Mouse (Mus musculus): ENCODE measurements around the gene Pdzrn3. TPM values are rescaled to one million over a fixed set of nuclear protein-coding genes. Genes with fewer than 3 reads are reported as not detected.

Gene Pdzrn3
- polyA plus RNA-seq, 1 experiment from 2014 or later = 16.5 TPM

GRCm38 (mm10) chr6:101354887-101355286, 22.8 kb downstream of the Pdzrn3 start:
- WGBS = 21% methylated on average over 1 of the region's 1 CpGs
- no peaks in the 10 kb centered on the region for H3K27me3 ChIP-seq (ENCODE audit: control insufficient read depth, insufficient read depth, low read length)
- H3K4me3 ChIP-seq (ENCODE audit: control insufficient read depth in 1 of 2, insufficient read depth in 1 of 2, low read depth in 1 of 2, low read length in 2 of 2) = 0 out of 4 replicates have a peak overlapping the region, but pooled peaks of 1 of the 2 experiments have one; percentile 7
- H3K27ac ChIP-seq (replicated peaks in 1 of 2; ENCODE audit: control insufficient read depth in 1 of 2, insufficient read depth in 1 of 2, low read depth in 2 of 2, low read length in 2 of 2) = peak overlapping the region; percentile 84 to 92
- peaks cover 6% of the 10 kb centered on the region; the same call in 1 of the 2 replicates for H3K36me3 ChIP-seq (ENCODE audit: control insufficient read depth, insufficient read depth, low read length)
- no peak for ATAC-seq (ENCODE audit: insufficient number of reproducible peaks, insufficient read depth, low FRiP score, low read depth)
- H3K4me2 ChIP-seq (ENCODE audit: low read length) = peak overlapping the region; percentile 47
- H3K9me3 ChIP-seq (ENCODE audit: control insufficient read depth, low read length) = no peaks in the 10 kb centered on the region
- H3K9ac ChIP-seq (ENCODE audit: low read length) = no peak overlapping the region
- peaks cover 30 to 77% of the 10 kb centered on the region in 2 experiments for H3K4me1 ChIP-seq (ENCODE audit: control insufficient read depth in 2 of 2, insufficient read depth in 2 of 2, low read length in 2 of 2)

GRCm38 (mm10) chr6:101354230-101354881, 23.3 kb downstream of the Pdzrn3 start:
- Histone ChIP-seq H3K9ac (ENCODE audit: low read length) (no peak overlapping the region), H3K27me3 (ENCODE audit: control insufficient read depth, insufficient read depth, low read length) (no peaks in the 10 kb centered on the region), H3K4me3 (ENCODE audit: control insufficient read depth in 1 of 2, insufficient read depth in 1 of 2, low read depth in 1 of 2, low read length in 2 of 2) (0 out of 4 replicates have a peak overlapping the region, but pooled peaks of 1 of the 2 experiments have one; percentile 7), H3K9me3 (ENCODE audit: control insufficient read depth, low read length) (no peaks in the 10 kb centered on the region), H3K4me2 (ENCODE audit: low read length) (peak overlapping the region; percentile 47), H3K36me3 (ENCODE audit: control insufficient read depth, insufficient read depth, low read length) (peaks cover 6% of the 10 kb centered on the region; the same call in 1 of the 2 replicates), H3K4me1 (ENCODE audit: control insufficient read depth in 2 of 2, insufficient read depth in 2 of 2, low read length in 2 of 2) (peaks cover 27 to 75% of the 10 kb centered on the region in 2 experiments), H3K27ac (replicated peaks in 1 of 2; ENCODE audit: control insufficient read depth in 1 of 2, insufficient read depth in 1 of 2, low read depth in 2 of 2, low read length in 2 of 2) (peak overlapping the region; percentile 84 to 92)
- peak; percentile 58; the same call in 1 of the 2 replicates for ATAC-seq (ENCODE audit: insufficient number of reproducible peaks, insufficient read depth, low FRiP score, low read depth)
- WGBS = 13% methylated on average over 8 of the region's 8 CpGs

GRCm38 (mm10) chr6:101353701-101354100, 24.0 kb downstream of the Pdzrn3 start:
- Histone ChIP-seq H3K9me3 (ENCODE audit: control insufficient read depth, low read length) (no peaks in the 10 kb centered on the region), H3K36me3 (ENCODE audit: control insufficient read depth, insufficient read depth, low read length) (peaks cover 6% of the 10 kb centered on the region; the same call in 1 of the 2 replicates), H3K4me3 (ENCODE audit: control insufficient read depth in 1 of 2, insufficient read depth in 1 of 2, low read depth in 1 of 2, low read length in 2 of 2) (no peak overlapping the region), H3K4me2 (ENCODE audit: low read length) (peak overlapping the region; percentile 47), H3K4me1 (ENCODE audit: control insufficient read depth in 2 of 2, insufficient read depth in 2 of 2, low read length in 2 of 2) (peaks cover 27 to 72% of the 10 kb centered on the region in 2 experiments), H3K27me3 (ENCODE audit: control insufficient read depth, insufficient read depth, low read length) (no peaks in the 10 kb centered on the region), H3K27ac (replicated peaks in 1 of 2; ENCODE audit: control insufficient read depth in 1 of 2, insufficient read depth in 1 of 2, low read depth in 2 of 2, low read length in 2 of 2) (peak overlapping the region; percentile 77 to 84), H3K9ac (ENCODE audit: low read length) (peak overlapping the region; percentile 35; the same call in 1 of the 2 replicates)
- 59% methylated on average over 7 of the region's 7 CpGs for WGBS
- ATAC-seq (ENCODE audit: insufficient number of reproducible peaks, insufficient read depth, low FRiP score, low read depth) = no peak

- Histone ChIP-seq H3K4me1 (ENCODE audit: control insufficient read depth in 2 of 2, insufficient read depth in 2 of 2, low read length in 2 of 2) (peaks cover 27 to 65% of the 10 kb centered on the region in 2 experiments), H3K9me3 (ENCODE audit: control insufficient read depth, low read length) (no peaks in the 10 kb centered on the region), H3K27me3 (ENCODE audit: control insufficient read depth, insufficient read depth, low read length) (no peaks in the 10 kb centered on the region), H3K4me2 (ENCODE audit: low read length) (no peak overlapping the region), H3K4me3 (ENCODE audit: control insufficient read depth in 1 of 2, insufficient read depth in 1 of 2, low read depth in 1 of 2, low read length in 2 of 2) (no peak overlapping the region), H3K9ac (ENCODE audit: low read length) (0 out of 2 replicates have a peak overlapping the region, but pooled peaks have one; percentile 3), H3K36me3 (ENCODE audit: control insufficient read depth, insufficient read depth, low read length) (peaks cover 5% of the 10 kb centered on the region; the same call in 1 of the 2 replicates), H3K27ac (replicated peaks in 1 of 2; ENCODE audit: control insufficient read depth in 1 of 2, insufficient read depth in 1 of 2, low read depth in 2 of 2, low read length in 2 of 2) (peak overlapping the region in 1 of 2 experiments; percentile 42; a peak in 1 of 4 replicates)
- no peak for ATAC-seq (ENCODE audit: insufficient number of reproducible peaks, insufficient read depth, low FRiP score, low read depth)
- 74% methylated on average over 10 of the region's 10 CpGs for WGBS
Observed at GRCm38 (mm10) chr6:101352626-101353025, 25.1 kb downstream of the Pdzrn3 start.

GRCm38 (mm10) chr6:101351100-101351499, 26.6 kb downstream of the Pdzrn3 start:
- ATAC-seq (ENCODE audit: insufficient number of reproducible peaks, insufficient read depth, low FRiP score, low read depth) = peak; percentile 35; the same call in 1 of the 2 replicates
- Histone ChIP-seq H3K9me3 (ENCODE audit: control insufficient read depth, low read length) (no peaks in the 10 kb centered on the region), H3K36me3 (ENCODE audit: control insufficient read depth, insufficient read depth, low read length) (peaks cover 3% of the 10 kb centered on the region; the same call in 1 of the 2 replicates), H3K4me2 (ENCODE audit: low read length) (no peak overlapping the region), H3K9ac (ENCODE audit: low read length) (0 out of 2 replicates have a peak overlapping the region, but pooled peaks have one; percentile 14), H3K4me1 (ENCODE audit: control insufficient read depth in 2 of 2, insufficient read depth in 2 of 2, low read length in 2 of 2) (peaks cover 27 to 56% of the 10 kb centered on the region in 2 experiments), H3K4me3 (ENCODE audit: control insufficient read depth in 1 of 2, insufficient read depth in 1 of 2, low read depth in 1 of 2, low read length in 2 of 2) (no peak overlapping the region), H3K27me3 (ENCODE audit: control insufficient read depth, insufficient read depth, low read length) (no peaks in the 10 kb centered on the region), H3K27ac (replicated peaks in 1 of 2; ENCODE audit: control insufficient read depth in 1 of 2, insufficient read depth in 1 of 2, low read depth in 2 of 2, low read length in 2 of 2) (peak overlapping the region; percentile 16 to 87; a peak in 2 of 4 replicates)
- WGBS = 40% methylated on average over 1 of the region's 1 CpGs

- Histone ChIP-seq H3K36me3 (ENCODE audit: control insufficient read depth, insufficient read depth, low read length) (peaks cover 3% of the 10 kb centered on the region; the same call in 1 of the 2 replicates), H3K27ac (replicated peaks in 1 of 2; ENCODE audit: control insufficient read depth in 1 of 2, insufficient read depth in 1 of 2, low read depth in 2 of 2, low read length in 2 of 2) (peak overlapping the region; percentile 87), H3K4me3 (ENCODE audit: control insufficient read depth in 1 of 2, insufficient read depth in 1 of 2, low read depth in 1 of 2, low read length in 2 of 2) (no peak overlapping the region), H3K4me1 (ENCODE audit: control insufficient read depth in 2 of 2, insufficient read depth in 2 of 2, low read length in 2 of 2) (peaks cover 27 to 60% of the 10 kb centered on the region in 2 experiments), H3K9ac (ENCODE audit: low read length) (peak overlapping the region; percentile 52), H3K27me3 (ENCODE audit: control insufficient read depth, insufficient read depth, low read length) (no peaks in the 10 kb centered on the region), H3K4me2 (ENCODE audit: low read length) (peak overlapping the region; percentile 28), H3K9me3 (ENCODE audit: control insufficient read depth, low read length) (no peaks in the 10 kb centered on the region)
- no peak for ATAC-seq (ENCODE audit: insufficient number of reproducible peaks, insufficient read depth, low FRiP score, low read depth)
- WGBS = 29% methylated on average over 7 of the region's 7 CpGs
Observed at GRCm38 (mm10) chr6:101350414-101350973, 27.2 kb downstream of the Pdzrn3 start.

- Histone ChIP-seq H3K27ac (replicated peaks in 1 of 2; ENCODE audit: control insufficient read depth in 1 of 2, insufficient read depth in 1 of 2, low read depth in 2 of 2, low read length in 2 of 2) (no peak overlapping the region), H3K4me1 (ENCODE audit: control insufficient read depth in 2 of 2, insufficient read depth in 2 of 2, low read length in 2 of 2) (peaks cover 21 to 63% of the 10 kb centered on the region in 2 experiments), H3K9me3 (ENCODE audit: control insufficient read depth, low read length) (no peaks in the 10 kb centered on the region), H3K27me3 (ENCODE audit: control insufficient read depth, insufficient read depth, low read length) (no peaks in the 10 kb centered on the region), H3K9ac (ENCODE audit: low read length) (no peak overlapping the region), H3K36me3 (ENCODE audit: control insufficient read depth, insufficient read depth, low read length) (peaks cover 3% of the 10 kb centered on the region; the same call in 1 of the 2 replicates), H3K4me3 (ENCODE audit: control insufficient read depth in 1 of 2, insufficient read depth in 1 of 2, low read depth in 1 of 2, low read length in 2 of 2) (no peak overlapping the region), H3K4me2 (ENCODE audit: low read length) (no peak overlapping the region)
- ATAC-seq (ENCODE audit: insufficient number of reproducible peaks, insufficient read depth, low FRiP score, low read depth) = no peak
- 71% methylated on average over 5 of the region's 5 CpGs for WGBS
Observed at GRCm38 (mm10) chr6:101348496-101348895, 29.2 kb downstream of the Pdzrn3 start.
